Mouse (Mus musculus): ENCODE measurements around the gene 9330182L06Rik. TPM values are rescaled to one million over a fixed set of nuclear protein-coding genes. Genes with fewer than 3 reads are reported as not detected.

9330182L06Rik gene
- total RNA-seq, 2 experiments from 2014 or later, result 30.0 to 30.2 TPM

DNA sequence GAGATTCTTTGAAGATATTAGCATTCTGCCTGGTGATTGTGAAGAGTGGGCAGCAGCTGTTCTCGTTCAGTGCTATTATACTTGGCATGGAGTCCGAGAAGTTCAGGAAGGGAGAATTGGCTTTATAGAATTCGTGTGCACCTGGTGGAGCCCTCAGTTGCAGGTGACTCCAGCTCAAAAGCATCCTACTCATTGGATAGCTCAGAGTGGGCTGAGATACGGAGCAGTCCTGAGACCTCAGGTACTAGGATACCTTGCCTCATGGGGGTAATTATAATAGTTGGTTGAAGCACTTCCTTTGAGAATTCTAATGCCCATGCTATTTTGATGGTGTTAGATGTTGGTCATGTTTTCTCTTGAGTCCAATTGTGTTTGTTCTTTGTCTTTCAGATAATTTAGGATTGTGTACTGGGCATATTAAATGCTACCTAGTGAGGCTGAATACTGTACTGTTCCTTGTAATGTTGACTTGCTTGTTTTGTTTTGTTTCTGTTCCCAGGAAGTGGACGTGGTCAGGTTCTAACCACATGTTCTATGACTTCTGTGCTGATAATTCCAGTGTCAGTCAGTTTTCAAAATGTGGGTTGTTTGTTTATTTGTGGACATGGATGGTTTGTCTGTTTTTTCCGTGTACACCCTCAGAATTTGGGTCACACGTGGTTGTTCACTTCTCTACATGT, 96.2 kb downstream of the 9330182L06Rik start:
- DNase-seq (ENCODE audit: low spot score in 2 of 2), result no peak

DNA sequence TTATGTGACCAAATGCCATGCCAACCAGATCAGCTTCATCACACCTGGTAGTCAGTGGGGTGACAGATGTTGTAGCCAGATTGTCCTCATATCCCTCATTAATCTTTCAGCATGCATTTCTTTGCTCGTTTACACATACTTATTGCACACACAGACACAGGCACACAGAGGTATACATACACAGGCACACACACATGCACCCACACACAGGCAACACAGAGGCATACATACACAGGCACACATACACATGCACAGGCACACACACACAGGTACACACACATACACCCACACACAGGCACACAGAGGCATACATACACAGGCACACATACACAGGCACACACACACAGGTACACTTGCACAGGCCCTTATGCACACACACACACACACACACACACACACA, 99.0 kb downstream of the 9330182L06Rik start:
- no peak for DNase-seq (ENCODE audit: low spot score in 2 of 2)

DNA sequence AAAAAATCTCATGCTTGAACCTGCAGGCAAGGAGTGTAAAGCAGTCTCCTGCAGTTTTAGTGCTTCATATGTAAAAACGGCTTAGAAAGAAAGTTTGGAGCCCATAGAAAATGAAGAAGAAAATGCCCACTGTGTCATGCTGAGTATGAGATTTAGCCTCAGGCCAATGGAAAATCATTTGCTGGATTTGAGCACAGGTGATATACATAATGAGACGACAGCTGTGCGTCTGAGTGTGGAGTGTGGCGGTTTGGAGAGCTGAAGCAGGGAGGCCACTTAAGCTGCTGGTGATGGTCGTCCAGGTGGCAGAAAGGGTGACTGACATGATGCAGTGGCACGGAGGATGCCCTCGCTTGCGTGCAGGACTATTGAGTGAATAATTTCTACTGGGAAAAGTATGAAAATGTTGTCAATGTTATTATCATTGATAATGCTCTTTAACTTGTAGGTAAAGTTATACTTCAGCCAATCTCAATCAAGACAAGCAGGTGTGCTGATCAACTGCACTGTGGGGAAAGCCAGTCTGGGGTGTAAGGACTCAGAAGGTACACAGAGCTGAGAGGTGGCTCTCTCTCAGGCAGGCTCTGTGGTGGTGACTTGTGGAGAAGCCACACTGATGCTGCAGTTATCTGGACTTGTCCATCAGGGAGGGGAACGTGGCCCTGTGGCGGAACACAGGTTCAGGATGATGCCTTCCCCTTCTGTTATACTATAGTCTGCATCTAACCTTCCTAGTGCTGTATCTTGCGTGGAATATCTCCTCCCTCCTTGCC, 102.2 kb downstream of the 9330182L06Rik start:
- DNase-seq (ENCODE audit: low spot score in 2 of 2), result no peak

DNA sequence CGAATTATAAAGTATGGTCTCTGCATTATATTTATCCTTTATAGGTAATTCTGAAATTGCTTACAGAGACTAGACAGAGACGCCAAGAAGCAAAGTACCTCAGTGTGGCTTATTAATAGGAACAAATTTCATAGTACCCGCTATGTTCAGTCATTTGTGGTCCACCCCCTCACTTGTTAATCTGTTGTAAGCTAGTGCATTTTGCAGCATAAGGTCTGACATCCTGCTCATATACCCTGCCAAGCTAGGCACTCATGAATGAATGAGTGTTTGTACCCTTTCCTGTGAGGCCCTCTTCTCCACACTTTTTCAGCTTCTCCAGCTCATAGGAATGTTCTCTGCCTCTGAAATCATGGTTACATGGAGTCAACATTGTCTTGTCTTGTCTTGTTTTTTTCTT, 105.2 kb downstream of the 9330182L06Rik start:
- DNase-seq (ENCODE audit: low spot score in 2 of 2), result peak in 1 of 2 experiments; percentile 12

DNA sequence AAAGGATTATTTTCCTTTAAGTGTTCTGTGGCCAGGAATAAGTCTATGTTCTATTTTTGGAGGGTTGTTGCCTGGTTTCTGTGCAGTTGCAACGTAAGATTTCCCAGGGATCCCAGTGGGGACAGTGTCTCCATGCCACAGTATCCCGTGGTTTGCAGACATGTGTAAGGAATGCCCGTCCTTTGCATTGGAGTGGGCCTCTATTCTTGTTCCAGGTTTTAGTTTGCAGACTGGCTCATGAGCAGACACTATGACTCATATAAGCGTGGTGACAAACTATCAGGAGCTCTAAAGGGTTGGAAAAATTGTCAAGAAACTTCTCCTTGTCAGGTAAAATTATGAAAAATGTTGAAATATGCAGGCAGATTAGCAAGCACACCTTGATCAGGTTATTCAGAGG, 107.4 kb downstream of the 9330182L06Rik start:
- no peak for DNase-seq (ENCODE audit: low spot score in 2 of 2)

DNA sequence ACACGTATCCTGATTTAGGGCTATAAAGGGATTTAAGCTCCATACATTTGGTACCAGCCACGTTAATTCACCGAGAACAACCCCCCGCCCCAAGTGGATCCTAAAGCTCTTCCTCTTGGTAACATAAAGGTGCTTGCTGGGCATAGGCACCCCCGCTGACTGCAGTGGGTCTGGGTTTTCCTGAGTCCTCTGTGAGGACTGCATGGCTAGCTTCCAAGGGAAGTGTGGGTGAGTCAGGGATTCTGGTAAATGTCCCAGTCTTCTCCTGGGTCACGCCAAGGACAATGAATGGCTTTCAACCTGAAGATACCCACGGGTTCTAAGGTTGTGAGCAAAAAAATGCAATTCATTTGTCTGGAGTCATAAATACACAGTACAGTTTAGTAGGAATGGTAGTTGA, 124.0 kb downstream of the 9330182L06Rik start:
- no peak for DNase-seq (ENCODE audit: low spot score in 2 of 2)

DNA sequence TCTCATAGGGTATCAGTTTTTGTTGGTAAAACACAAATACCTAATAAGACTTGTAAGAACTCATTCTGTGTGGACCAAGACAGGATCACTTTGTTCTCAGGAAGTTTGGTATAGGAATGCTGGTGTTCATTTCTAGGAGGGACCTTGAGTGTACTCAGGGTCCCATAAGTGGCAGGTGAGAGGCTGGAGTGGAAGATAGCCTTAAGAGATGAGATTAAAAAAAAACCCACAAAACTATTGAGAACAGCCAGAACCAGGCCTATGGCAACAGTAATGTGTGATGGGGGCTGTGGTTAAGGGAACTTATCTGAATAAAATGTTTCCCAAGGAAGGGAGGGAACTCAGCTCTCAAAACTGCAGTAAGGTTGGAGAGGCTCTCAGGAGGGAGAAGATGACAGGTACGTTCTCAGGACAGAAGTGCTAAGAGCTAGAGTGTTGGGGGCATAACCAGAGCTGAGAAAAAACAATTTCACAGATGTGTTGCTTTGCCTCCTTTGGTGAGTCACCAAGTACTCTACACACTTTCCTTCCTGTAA, 126.0 kb downstream of the 9330182L06Rik start:
- DNase-seq (ENCODE audit: low spot score in 2 of 2), result no peak

DNA sequence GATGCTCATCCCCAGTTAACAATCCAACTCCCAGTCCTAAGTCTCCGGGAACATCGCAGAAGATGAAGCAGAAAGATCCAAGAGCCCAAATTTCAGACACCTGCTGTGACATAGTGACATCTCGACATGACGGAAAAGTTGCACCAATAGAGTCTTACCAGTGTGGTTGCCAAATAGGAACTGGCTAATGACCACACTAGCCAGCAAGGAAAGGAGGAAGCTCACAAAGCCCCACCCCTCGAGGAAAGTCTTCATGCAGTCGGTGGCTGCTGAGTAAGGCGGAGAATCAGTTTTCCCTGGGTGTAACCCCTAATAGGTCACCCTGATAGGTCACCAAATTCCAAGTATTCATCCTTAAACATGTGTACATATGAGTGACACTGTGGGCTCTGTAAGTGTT, 151.2 kb downstream of the 9330182L06Rik start:
- DNase-seq (ENCODE audit: low spot score in 2 of 2), result no peak

DNA sequence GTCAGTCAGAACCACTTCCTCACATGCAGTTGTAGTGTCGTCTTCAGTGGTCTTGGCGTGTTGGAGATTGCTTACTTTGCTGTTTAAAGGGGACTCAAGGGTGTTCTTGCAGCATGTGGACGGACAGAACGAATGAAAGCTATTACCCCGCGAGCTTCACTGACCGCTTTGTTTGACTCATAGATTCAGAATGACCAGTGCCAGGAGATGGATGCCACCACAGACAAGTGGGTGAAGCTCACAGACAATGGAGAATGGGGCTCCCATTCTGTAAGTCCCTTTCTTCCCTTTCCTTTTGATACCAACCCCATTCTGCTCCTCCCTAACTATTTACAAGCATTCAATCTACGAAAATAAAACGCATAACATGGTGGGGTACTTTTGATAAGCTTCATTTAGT, 151.9 kb downstream of the 9330182L06Rik start:
- DNase-seq (ENCODE audit: low spot score in 2 of 2), result no peak

DNA sequence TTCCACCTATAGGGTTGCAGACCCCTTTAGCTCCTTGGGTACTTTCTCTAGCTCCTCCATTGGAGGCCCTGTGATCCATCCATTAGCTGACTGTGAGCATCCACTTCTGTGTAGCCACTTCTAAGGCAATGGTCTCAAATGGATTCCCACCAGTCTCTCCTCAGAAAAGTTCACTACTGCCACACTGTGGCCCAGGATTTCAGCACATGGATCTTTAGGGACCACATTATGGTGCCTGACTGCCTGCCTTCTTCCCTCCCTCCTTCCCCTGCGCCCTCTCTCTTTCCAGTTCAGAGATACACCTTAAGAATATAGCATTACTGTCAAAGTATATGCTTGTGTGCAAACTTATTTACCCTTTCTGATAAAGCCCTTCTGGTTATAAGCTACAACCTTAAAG, 154.0 kb downstream of the 9330182L06Rik start:
- peak; percentile 28 to 58 for DNase-seq (ENCODE audit: low spot score in 2 of 2)

DNA sequence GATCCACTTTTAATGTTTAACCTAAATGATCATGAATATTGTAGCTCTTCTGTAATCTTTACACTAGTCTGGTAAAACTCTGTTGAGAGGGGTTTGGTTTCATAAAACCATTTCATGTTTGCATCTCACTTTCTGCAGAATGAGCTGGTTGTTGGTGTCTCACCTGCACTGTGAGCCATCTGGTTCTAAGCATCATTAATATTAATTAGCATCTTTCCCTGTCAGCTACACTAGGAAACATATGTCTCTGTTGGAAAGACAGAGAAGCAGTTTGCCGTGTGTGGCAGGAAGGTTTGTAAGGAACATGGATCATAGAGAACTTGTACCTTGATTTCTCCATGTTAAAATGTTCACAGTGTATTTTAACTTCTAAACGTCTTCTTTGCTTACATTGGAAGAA, 158.5 kb downstream of the 9330182L06Rik start:
- DNase-seq (ENCODE audit: low spot score in 2 of 2), result no peak

DNA sequence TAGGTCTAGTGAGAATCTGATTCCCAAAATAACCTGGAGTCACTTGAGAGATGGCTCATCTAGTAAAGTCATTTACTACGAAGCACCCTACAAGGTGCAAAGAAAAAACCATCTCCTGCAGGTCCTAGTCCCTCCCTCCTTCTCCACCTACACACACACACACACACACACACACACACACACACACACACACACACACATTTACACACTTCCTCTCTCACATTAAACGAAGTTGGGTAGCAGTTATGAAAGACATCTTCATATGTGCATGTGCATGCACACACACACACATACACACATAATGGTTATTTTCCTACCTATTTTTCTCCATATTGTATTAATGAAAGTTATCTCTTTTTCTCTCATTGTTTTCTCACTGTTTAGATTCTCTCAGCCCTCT, 161.2 kb downstream of the 9330182L06Rik start:
- no peak for DNase-seq (ENCODE audit: low spot score in 2 of 2)

DNA sequence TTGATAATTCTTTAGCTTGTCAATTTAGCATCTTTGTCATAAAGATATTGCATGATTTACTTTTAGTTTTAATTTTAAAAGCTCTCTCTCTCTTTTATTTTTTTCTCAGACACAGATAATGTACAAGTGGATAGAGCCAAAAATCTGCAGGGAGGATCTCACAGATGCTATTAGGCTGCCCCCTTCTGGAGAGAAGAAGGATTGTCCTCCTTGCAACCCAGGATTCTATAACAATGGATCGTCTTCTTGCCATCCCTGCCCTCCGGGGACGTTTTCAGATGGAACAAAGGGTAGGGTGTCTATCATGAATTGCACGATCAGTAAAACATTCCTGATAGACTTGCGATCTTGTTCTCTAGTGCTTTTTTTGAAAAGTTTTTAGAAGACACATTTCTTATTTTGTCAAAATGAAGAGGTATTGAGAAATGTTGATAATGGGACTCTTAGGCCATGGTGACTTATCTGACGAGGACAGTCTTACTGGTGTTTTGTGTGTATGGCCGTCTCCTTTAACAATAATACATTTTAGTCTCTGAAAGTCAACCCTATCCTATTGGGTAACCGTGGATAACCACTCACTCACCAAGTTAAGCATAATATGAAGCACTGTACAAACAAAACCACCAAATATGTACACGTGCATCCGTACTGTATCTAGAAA, 161.8 kb downstream of the 9330182L06Rik start:
- peak; percentile 42 to 43 for DNase-seq (ENCODE audit: low spot score in 2 of 2)

DNA sequence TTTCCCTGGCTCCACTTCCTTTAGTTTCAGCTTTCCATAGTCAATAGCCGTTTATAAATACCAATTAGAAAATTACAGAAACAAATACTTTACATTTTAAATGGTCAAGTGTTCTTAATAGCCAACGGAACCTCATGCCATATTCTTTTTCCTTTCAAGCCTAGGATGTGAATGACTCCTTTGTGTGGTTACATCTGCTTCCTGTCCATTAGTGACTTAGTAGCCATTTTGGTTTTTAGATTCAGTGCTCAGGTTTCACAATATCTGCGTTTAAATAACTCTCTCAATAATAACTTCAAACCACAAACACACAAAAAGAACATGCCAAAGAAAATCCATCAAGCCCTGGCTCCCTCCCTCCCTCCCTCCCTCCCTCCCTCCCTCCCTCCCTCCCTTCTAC, 162.8 kb downstream of the 9330182L06Rik start:
- no peak for DNase-seq (ENCODE audit: low spot score in 2 of 2)

DNA sequence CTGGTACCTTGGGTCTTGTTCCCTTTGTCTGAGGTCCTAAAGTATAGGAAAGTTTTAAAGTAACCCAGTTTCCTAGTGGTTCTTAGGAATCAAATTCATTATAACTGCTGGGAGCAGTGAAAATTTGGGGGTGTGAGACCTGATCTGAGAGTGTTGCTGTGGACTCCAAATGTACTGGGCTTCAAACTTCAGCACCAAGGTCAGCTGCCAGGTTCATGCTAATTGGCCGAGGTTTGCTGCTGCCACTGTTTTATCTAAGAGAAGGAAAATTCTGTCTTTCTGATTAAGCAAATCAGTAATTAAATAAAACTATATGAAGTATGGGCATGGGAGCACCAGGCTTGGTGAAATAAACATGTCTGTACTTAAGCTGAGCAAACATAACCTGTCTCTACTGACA, 180.2 kb downstream of the 9330182L06Rik start:
- no peak for DNase-seq (ENCODE audit: low spot score in 2 of 2)

DNA sequence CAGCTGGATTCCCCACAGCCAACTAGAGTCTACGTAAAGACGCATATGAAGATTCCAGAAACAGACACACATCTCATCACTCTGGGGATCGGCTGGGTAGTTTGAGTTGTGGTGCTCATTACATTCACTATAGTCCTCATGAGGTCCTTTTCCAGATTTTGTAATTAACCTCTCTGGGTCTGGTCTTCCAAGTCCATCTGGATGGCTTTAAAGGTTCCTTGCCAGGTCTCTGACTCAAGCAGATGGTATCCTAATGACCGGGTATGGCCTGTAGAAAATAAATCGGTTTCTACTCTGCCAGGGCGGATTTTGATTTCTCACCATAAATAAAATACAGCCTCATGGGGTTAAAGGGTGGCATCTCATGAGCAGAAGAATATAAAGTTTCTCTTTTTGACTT, 183.0 kb downstream of the 9330182L06Rik start:
- DNase-seq (ENCODE audit: low spot score in 2 of 2), result no peak

DNA sequence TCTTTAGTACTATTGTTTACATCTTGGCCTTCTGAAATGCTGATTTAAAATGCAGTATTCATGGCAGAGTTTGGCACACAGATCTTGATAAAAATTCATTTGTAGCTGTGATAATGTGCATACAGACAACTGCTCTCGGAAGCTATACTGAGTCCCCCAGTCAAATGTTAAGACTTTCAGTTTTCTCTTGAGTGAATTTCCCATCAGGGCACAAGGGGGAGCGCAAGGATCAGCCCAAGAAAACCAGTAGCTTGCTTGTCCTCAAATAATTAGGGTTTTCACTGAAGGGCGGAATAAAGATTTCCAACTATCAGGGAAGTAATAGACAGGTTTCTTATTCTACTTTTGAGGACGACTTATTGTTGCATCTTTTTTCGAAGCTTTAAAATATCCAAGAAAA, 183.7 kb downstream of the 9330182L06Rik start:
- peak; percentile 57 to 69 for DNase-seq (ENCODE audit: low spot score in 2 of 2)

DNA sequence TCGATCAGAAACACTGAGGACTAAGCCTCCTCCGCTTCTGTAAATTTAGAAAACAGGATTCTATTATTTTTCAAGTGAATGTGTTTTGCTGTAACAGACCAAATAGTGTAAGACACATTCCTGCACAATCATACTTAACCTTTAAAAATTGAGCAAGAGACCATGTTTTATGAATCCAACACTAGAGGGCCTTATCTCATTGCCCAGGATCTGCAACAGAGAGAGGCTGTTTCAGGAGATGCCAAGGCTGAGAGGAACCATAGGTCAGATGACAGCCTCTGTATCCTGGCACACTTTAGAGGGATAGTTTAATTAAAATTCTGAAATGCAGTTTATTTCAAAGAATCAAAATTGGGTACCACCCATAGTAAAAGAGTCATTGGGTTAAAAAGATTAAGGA, 187.4 kb downstream of the 9330182L06Rik start:
- no peak for DNase-seq (ENCODE audit: low spot score in 2 of 2)

DNA sequence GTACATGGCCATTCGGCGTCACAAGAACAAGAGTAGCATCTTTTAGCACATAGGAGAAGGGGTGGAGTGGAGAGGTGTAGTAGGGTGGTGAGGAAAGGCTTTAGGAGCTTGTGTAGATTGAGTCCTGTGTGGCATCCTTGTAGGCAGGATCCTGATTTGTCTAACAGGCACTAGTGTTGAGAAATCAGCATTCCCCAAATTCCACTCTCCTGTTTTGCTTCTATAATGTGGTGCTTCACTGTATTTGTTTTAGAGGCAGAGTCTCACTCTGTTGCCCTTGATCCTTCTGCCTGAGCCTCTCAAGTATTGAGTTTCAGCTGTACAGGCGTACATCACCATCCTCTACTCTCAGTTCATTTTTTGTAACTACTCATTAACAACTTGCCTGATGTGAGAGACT, 211.7 kb downstream of the 9330182L06Rik start:
- no peak for DNase-seq (ENCODE audit: low spot score in 2 of 2)

DNA sequence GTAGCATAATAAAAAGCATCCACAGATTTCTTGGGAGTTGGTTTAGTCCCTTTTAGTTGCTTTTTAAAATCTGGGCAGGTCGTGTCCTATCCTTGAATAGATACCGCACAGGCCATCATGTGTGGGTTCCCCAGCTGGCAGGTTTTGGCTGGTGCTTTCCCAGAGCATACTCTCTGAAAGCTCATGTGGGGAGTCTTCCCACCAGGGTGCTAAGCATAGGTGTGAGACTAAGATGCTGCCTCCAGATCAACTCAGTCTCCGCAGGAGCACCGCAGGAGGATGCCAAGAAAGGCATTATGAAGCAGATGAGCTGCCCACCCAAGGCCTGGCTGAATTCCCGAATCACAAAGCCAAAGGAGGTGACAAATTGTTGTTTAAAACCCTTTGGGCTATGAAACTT, 229.5 kb downstream of the 9330182L06Rik start:
- DNase-seq (ENCODE audit: low spot score in 2 of 2), result no peak

DNA sequence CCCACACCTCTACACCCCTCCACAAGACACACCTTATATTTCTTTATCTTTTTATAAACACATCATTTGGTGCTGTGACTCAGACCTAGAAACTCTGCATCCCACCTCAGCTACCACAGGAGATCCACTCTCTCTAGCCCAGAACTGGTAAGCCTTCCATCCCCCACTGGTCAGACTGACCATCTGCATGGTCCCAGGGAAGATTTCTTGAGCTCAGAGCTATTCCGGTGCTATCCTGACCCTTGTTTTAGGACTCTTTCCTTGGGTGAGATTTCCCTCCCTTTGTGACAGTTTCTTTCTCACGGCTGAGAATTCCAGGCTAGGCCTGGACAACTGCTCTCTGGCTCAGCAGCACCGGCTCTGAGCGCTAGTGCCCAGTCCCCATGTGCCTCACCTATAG, 231.3 kb downstream of the 9330182L06Rik start:
- no peak for DNase-seq (ENCODE audit: low spot score in 2 of 2)

DNA sequence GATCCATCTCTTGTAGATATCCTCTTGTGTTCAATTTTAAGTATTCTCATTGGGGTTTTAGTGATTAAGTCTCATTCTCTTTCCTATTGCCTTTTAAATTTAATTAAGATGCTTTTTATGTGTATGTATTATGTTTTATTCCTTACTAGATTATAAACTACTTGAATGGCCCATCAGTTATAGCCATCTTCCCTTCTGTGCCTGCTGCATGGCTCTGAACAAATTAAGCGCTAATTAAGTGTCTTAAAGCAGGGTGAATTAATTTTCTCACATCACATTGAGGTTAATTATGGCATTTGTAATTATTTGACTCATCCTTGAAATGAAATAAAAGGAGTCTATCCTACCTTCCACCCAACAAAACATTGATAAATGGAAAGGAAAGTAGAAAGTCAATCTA, 245.1 kb downstream of the 9330182L06Rik start:
- DNase-seq (ENCODE audit: low spot score in 2 of 2), result no peak

All from layer of hippocampus, postnatal 10 days (tissue).